Mouse (Mus musculus) neural tube, embryonic 14.5 days (tissue): ENCODE measurements at regions not wholly inside any gene's neighbourhood (a gene's known extent, or its start where the extent isn't known, plus 50 kb on each side); places are given as distances from the start of the nearest gene placed in this dataset.

Experiments used
- ATAC-seq: fragments of 200-750 bp; cut with Nextera tagmentation; 2 replicates; pipeline ENCODE4 v1.8.0; 2017; ENCODE audit warnings: low read depth, mild to moderate bottlenecking, moderate TSS enrichment, moderate library complexity
- H3K27ac ChIP-seq: fragments of 300-500 bp; sonication (generic); 2 replicates; pipeline ENCODE4 v1.5.1; 2014; ENCODE audit warnings: low read depth, mild to moderate bottlenecking, control low read depth, low read length, moderate library complexity, mixed read lengths
- H3K27me3 ChIP-seq: fragments of 300-500 bp; sonication (generic); 2 replicates; pipeline ENCODE4 v1.6.1; 2014; ENCODE audit warnings: low read length; ENCODE audit not compliant: control insufficient read depth, insufficient read depth
- H3K36me3 ChIP-seq: fragments of 300-500 bp; sonication (generic); 2 replicates; pipeline ENCODE4 v1.6.1; 2014; ENCODE audit warnings: low read length, mixed read lengths; ENCODE audit not compliant: control insufficient read depth, insufficient read depth
- H3K4me1 ChIP-seq: fragments of 300-500 bp; sonication (generic); 2 replicates; pipeline ENCODE4 v1.6.1; 2014; ENCODE audit warnings: low read length; ENCODE audit not compliant: control insufficient read depth, insufficient read depth
- H3K4me2 ChIP-seq: fragments of 300-500 bp; sonication (generic); 2 replicates; pipeline ENCODE4 v1.6.1; 2014; ENCODE audit warnings: mild to moderate bottlenecking, low read depth, low read length, control low read depth
- H3K4me3 ChIP-seq: fragments of 300-500 bp; sonication (generic); 2 replicates; pipeline ENCODE4 v1.5.1; 2014; ENCODE audit warnings: low read depth, low read length, control low read depth, mixed read lengths
- H3K9ac ChIP-seq: fragments of 300-500 bp; sonication (generic); replicated peaks from 2 replicates; pipeline ENCODE4 v1.6.1; 2014; ENCODE audit warnings: low read depth, mild to moderate bottlenecking, control low read depth, low read length, mixed read lengths
- H3K9me3 ChIP-seq: fragments of 300-500 bp; sonication (generic); 2 replicates; pipeline ENCODE4 v1.6.1; 2016; ENCODE audit warnings: low read length; ENCODE audit not compliant: control insufficient read depth
- WGBS: fragments of 180-500 bp; shearing (Covaris S2); extraction: QIAGEN DNeasy Blood & Tissue Kit; methylation state at CpG from one replicate; pipeline ENCODE4 v1.1.7; 2014; 5-methylcytosine and 5-hydroxymethylcytosine counted together

- Histone ChIP-seq H3K27ac (no peak overlapping the region), H3K9ac (no peak overlapping the region), H3K4me1 (no peaks in the 10 kb centered on the region), H3K9me3 (no peaks in the 10 kb centered on the region), H3K4me3 (no peak overlapping the region), H3K27me3 (no peaks in the 10 kb centered on the region), H3K4me2 (no peak overlapping the region), H3K36me3 (no peaks in the 10 kb centered on the region)
- ATAC-seq = no peak
- WGBS = 83% methylated on average over 3 of the region's 3 CpGs
These were observed 70.9 kb upstream of the Lclat1 start for GRCm38 (mm10) chr17:73036845-73037244.

- no peak overlapping the region for H3K4me3 ChIP-seq
- H3K9ac ChIP-seq = no peak overlapping the region
- H3K4me2 ChIP-seq = no peak overlapping the region
- ATAC-seq = no peak
- no peaks in the 10 kb centered on the region for H3K27me3 ChIP-seq
- no peaks in the 10 kb centered on the region for H3K9me3 ChIP-seq
- no peaks in the 10 kb centered on the region for H3K36me3 ChIP-seq
- 94% methylated on average over 2 of the region's 2 CpGs for WGBS
- H3K4me1 ChIP-seq = no peaks in the 10 kb centered on the region
- no peak overlapping the region for H3K27ac ChIP-seq
These were observed 69.2 kb upstream of the Lclat1 start for GRCm38 (mm10) chr17:73038586-73038985.

GRCm38 (mm10) chr17:73044918-73045580 is 62.7 kb upstream of the Lclat1 start:
- Histone ChIP-seq H3K4me3 (no peak overlapping the region), H3K4me2 (no peak overlapping the region), H3K27ac (no peak overlapping the region), H3K9me3 (no peaks in the 10 kb centered on the region), H3K4me1 (no peaks in the 10 kb centered on the region), H3K9ac (no peak overlapping the region), H3K36me3 (no peaks in the 10 kb centered on the region), H3K27me3 (no peaks in the 10 kb centered on the region)
- 79% methylated on average over 5 of the region's 5 CpGs for WGBS
- no peak for ATAC-seq

- H3K4me3 ChIP-seq = no peak overlapping the region
- no peaks in the 10 kb centered on the region for H3K36me3 ChIP-seq
- H3K9me3 ChIP-seq = no peaks in the 10 kb centered on the region
- H3K4me1 ChIP-seq = no peaks in the 10 kb centered on the region
- H3K4me2 ChIP-seq = no peak overlapping the region
- H3K27me3 ChIP-seq = no peaks in the 10 kb centered on the region
- H3K27ac ChIP-seq = no peak overlapping the region
- no peak for ATAC-seq
- 61% methylated on average over 4 of the region's 4 CpGs for WGBS
- no peak overlapping the region for H3K9ac ChIP-seq
These were observed 60.8 kb upstream of the Lclat1 start for GRCm38 (mm10) chr17:73046985-73047384.

GRCm38 (mm10) chr17:73048164-73048563 is 59.6 kb upstream of the Lclat1 start:
- Histone ChIP-seq H3K27ac (no peak overlapping the region), H3K9me3 (no peaks in the 10 kb centered on the region), H3K4me3 (no peak overlapping the region), H3K4me2 (no peak overlapping the region), H3K4me1 (no peaks in the 10 kb centered on the region), H3K27me3 (no peaks in the 10 kb centered on the region), H3K36me3 (no peaks in the 10 kb centered on the region), H3K9ac (no peak overlapping the region)
- WGBS = 76% methylated on average over 2 of the region's 2 CpGs
- no peak for ATAC-seq

- no peaks in the 10 kb centered on the region for H3K36me3 ChIP-seq
- no peak for ATAC-seq
These were observed 54.8 kb upstream of the Lclat1 start for GRCm38 (mm10) chr17:73052956-73053355.

GRCm38 (mm10) chr17:73053479-73054215 is 54.1 kb upstream of the Lclat1 start:
- Histone ChIP-seq H3K4me1 (no peaks in the 10 kb centered on the region), H3K27ac (no peak overlapping the region), H3K9me3 (no peaks in the 10 kb centered on the region), H3K9ac (no peak overlapping the region), H3K4me3 (no peak overlapping the region), H3K4me2 (no peak overlapping the region), H3K27me3 (no peaks in the 10 kb centered on the region), H3K36me3 (no peaks in the 10 kb centered on the region)
- ATAC-seq = no peak
- WGBS = 21% methylated on average over 3 of the region's 3 CpGs

More at GRCm38 (mm10) chr17:73052956-73053355, 54.8 kb upstream of the Lclat1 start:
- no peak overlapping the region for H3K9ac ChIP-seq
- no peaks in the 10 kb centered on the region for H3K27me3 ChIP-seq
- no peaks in the 10 kb centered on the region for H3K9me3 ChIP-seq
- H3K27ac ChIP-seq = no peak overlapping the region
- H3K4me1 ChIP-seq = no peaks in the 10 kb centered on the region
- no peak overlapping the region for H3K4me3 ChIP-seq
- WGBS = 92% methylated on average over 2 of the region's 2 CpGs
- H3K4me2 ChIP-seq = no peak overlapping the region

GRCm38 (mm10) chr17:73054226-73054625 is 53.6 kb upstream of the Lclat1 start:
- no peak for ATAC-seq
- Histone ChIP-seq H3K27me3 (no peaks in the 10 kb centered on the region), H3K27ac (no peak overlapping the region), H3K36me3 (no peaks in the 10 kb centered on the region), H3K9ac (no peak overlapping the region), H3K4me3 (no peak overlapping the region), H3K4me1 (no peaks in the 10 kb centered on the region), H3K4me2 (no peak overlapping the region), H3K9me3 (no peaks in the 10 kb centered on the region)

GRCm38 (mm10) chr17:73055197-73055596 is 52.6 kb upstream of the Lclat1 start:
- H3K36me3 ChIP-seq = no peaks in the 10 kb centered on the region
- no peak overlapping the region for H3K9ac ChIP-seq
- H3K4me2 ChIP-seq = no peak overlapping the region
- no peak overlapping the region for H3K27ac ChIP-seq
- ATAC-seq = no peak
- WGBS = 44% methylated on average over 3 of the region's 3 CpGs
- H3K4me1 ChIP-seq = no peaks in the 10 kb centered on the region
- no peaks in the 10 kb centered on the region for H3K9me3 ChIP-seq
- no peak overlapping the region for H3K4me3 ChIP-seq
- H3K27me3 ChIP-seq = no peaks in the 10 kb centered on the region
